8 mouse cellular contexts compared by ENCODE assay signal in genomic region chr6:21214673-21215490, GRCm38 (mm10). TPM values are rescaled to one million over a fixed set of nuclear protein-coding genes. Genes with fewer than 3 reads are reported as not detected.
DNase-seq lines count a peak whose midpoint lies in the region; ATAC-seq and TF ChIP-seq lines count a peak whose summit lies in the region.

No protein-coding gene starts in this region.

- H3K36me3 ChIP-seq in forebrain, embryonic 14.5 days (ENCODE audit: control insufficient read depth, insufficient read depth, low read length) = no peaks in the 10 kb centered on the region
- no peaks in the 10 kb centered on the region for H3K36me3 ChIP-seq in hindbrain, embryonic 11.5 days (ENCODE audit: control insufficient read depth, insufficient read depth, low read length)
- H3K36me3 ChIP-seq in midbrain, embryonic 13.5 days = 0 out of 2 replicates have a peak, but pooled peaks cover 3% of the 10 kb centered on the region
- H3K36me3 ChIP-seq in stomach, postnatal 0 days (ENCODE audit: control insufficient read depth, insufficient read depth, low read length) = no peaks in the 10 kb centered on the region

- H3K27me3 ChIP-seq in forebrain, embryonic 14.5 days (replicated peaks; ENCODE audit: control insufficient read depth, insufficient read depth, low read length) = no peaks in the 10 kb centered on the region
- peaks cover 2% of the 10 kb centered on the region for H3K27me3 ChIP-seq in hindbrain, embryonic 11.5 days (ENCODE audit: control insufficient read depth, insufficient read depth, low read length)
- no peaks in the 10 kb centered on the region for H3K27me3 ChIP-seq in midbrain, embryonic 13.5 days
- no peaks in the 10 kb centered on the region for H3K27me3 ChIP-seq in stomach, postnatal 0 days (ENCODE audit: control insufficient read depth, insufficient read depth, low read length)

- no peak for TF ChIP-seq EP300 in stomach, postnatal 0 days (optimal IDR thresholded peaks at IDR 0.05)

- WGBS in forebrain, embryonic 14.5 days = under 1% methylated on average over 70 of the region's 83 CpGs
- 1% methylated on average over 70 of the region's 83 CpGs for WGBS in hindbrain, embryonic 11.5 days
- WGBS in midbrain, embryonic 13.5 days = under 1% methylated on average over 83 of the region's 83 CpGs
- 0% methylated on average over 55 of the region's 83 CpGs for WGBS in stomach, postnatal 0 days

- peak; percentile 56 to 89 for DNase-seq in adrenal gland, adult (ENCODE audit: inconsistent age in 2 of 2, low spot score in 1 of 2)
- peak; percentile 91 for DNase-seq in cerebellum, adult 11-12 months
- DNase-seq in forebrain, embryonic 14.5 days (ENCODE audit: low spot score) = peak; percentile 67
- DNase-seq in hindbrain, embryonic 11.5 days (ENCODE audit: low spot score) = peak; percentile 67
- peak; percentile 78 to 80 for DNase-seq in layer of hippocampus, postnatal 36 days
- DNase-seq in stomach, postnatal 0 days (ENCODE audit: low spot score) = peak; percentile 43

- no peaks in the 10 kb centered on the region for H3K4me1 ChIP-seq in forebrain, embryonic 14.5 days (ENCODE audit: control insufficient read depth, insufficient read depth, low read length)
- H3K4me1 ChIP-seq in hindbrain, embryonic 11.5 days (replicated peaks; ENCODE audit: control insufficient read depth, insufficient read depth, low read length) = no peaks in the 10 kb centered on the region
- peaks cover 9% of the 10 kb centered on the region for H3K4me1 ChIP-seq in midbrain, embryonic 13.5 days (replicated peaks)
- H3K4me1 ChIP-seq in stomach, postnatal 0 days (replicated peaks; ENCODE audit: control insufficient read depth, insufficient read depth) = no peaks in the 10 kb centered on the region

- H3K9me3 ChIP-seq in forebrain, embryonic 14.5 days (replicated peaks; ENCODE audit: control insufficient read depth, low read length) = no peaks in the 10 kb centered on the region
- no peaks in the 10 kb centered on the region for H3K9me3 ChIP-seq in hindbrain, embryonic 11.5 days (ENCODE audit: control insufficient read depth, low read length)
- H3K9me3 ChIP-seq in midbrain, embryonic 13.5 days = no peaks in the 10 kb centered on the region
- H3K9me3 ChIP-seq in stomach, postnatal 0 days (ENCODE audit: control insufficient read depth, low read length) = no peaks in the 10 kb centered on the region

- peak; percentile 78 for ATAC-seq in forebrain, embryonic 14.5 days
- peak; percentile 80 for ATAC-seq in hindbrain, embryonic 11.5 days (ENCODE audit: low FRiP score)
- ATAC-seq in midbrain, embryonic 13.5 days = peak; percentile 80
- ATAC-seq in stomach, postnatal 0 days (ENCODE audit: low FRiP score, low TSS enrichment) = 0 out of 2 replicates have a peak, but pooled peaks have one; percentile 56
- no peak for ATAC-seq in inflammation-experienced regulatory T-cells, adult 6 months

- H3K9ac ChIP-seq in forebrain, embryonic 14.5 days (ENCODE audit: low read length) = peak overlapping the region; percentile 89
- H3K9ac ChIP-seq in hindbrain, embryonic 11.5 days (ENCODE audit: low read depth, low read length) = peak overlapping the region; percentile 65
- H3K9ac ChIP-seq in midbrain, embryonic 13.5 days (replicated peaks) = peak overlapping the region; percentile 84
- H3K9ac ChIP-seq in stomach, postnatal 0 days (ENCODE audit: low read length) = peak overlapping the region; percentile 27; the same call in 1 of the 2 replicates

- peak overlapping the region; percentile 64 for H3K4me2 ChIP-seq in forebrain, embryonic 14.5 days (ENCODE audit: low read length)
- H3K4me2 ChIP-seq in hindbrain, embryonic 11.5 days (replicated peaks; ENCODE audit: low read depth, low read length) = peak overlapping the region; percentile 93
- H3K4me2 ChIP-seq in midbrain, embryonic 13.5 days (replicated peaks) = peak overlapping the region; percentile 81
- peak overlapping the region; percentile 92 for H3K4me2 ChIP-seq in stomach, postnatal 0 days (replicated peaks; ENCODE audit: low read depth)

- TF ChIP-seq CTCF in stomach, postnatal 0 days (IDR thresholded peaks at IDR 0.05; ENCODE audit: low read depth) = no peak

- peak overlapping the region; percentile 78 for H3K27ac ChIP-seq in forebrain, embryonic 14.5 days (ENCODE audit: low read depth, low read length)
- 0 out of 2 replicates have a peak overlapping the region, but pooled peaks have one; percentile 30 for H3K27ac ChIP-seq in hindbrain, embryonic 11.5 days (ENCODE audit: low read depth, low read length)
- peak overlapping the region; percentile 89 for H3K27ac ChIP-seq in midbrain, embryonic 13.5 days
- H3K27ac ChIP-seq in stomach, postnatal 0 days (replicated peaks) = no peak overlapping the region

- H3K4me3 ChIP-seq in forebrain, embryonic 14.5 days (ENCODE audit: low read depth, low read length) = peak overlapping the region; percentile 77
- peak overlapping the region; percentile 60 for H3K4me3 ChIP-seq in hindbrain, embryonic 11.5 days (ENCODE audit: low read depth, low read length)
- H3K4me3 ChIP-seq in midbrain, embryonic 13.5 days (replicated peaks) = peak overlapping the region; percentile 95
- H3K4me3 ChIP-seq in stomach, postnatal 0 days (ENCODE audit: low read depth, low read length) = peak overlapping the region; percentile 58

RNA-seq across cellular contexts. Expression of gene Kcnd2, which starts 0.4 kb away (rescaled TPM):
- 8.6 and 11.4 TPM in 2 replicates for polyA plus RNA-seq in forebrain, embryonic 14.5 days (2014; fragmentation: Nextera tagmentation; extraction: Ambion mirVana)
- polyA plus RNA-seq in hindbrain, embryonic 11.5 days (2014; fragmentation: Nextera tagmentation; extraction: Ambion mirVana) = 1.4 and 2.1 TPM in 2 replicates
- total RNA-seq in layer of hippocampus, postnatal 36 days (2021) = 100 to 1,000 TPM; 101 to 107 TPM
- polyA plus RNA-seq in midbrain, embryonic 13.5 days (2015; fragmentation: Nextera tagmentation; extraction: Ambion mirVana) = 8.4 and 8.6 TPM in 2 replicates
- 0.24 and 0.27 TPM in 2 replicates for polyA plus RNA-seq in stomach, postnatal 0 days (2015; fragmentation: Nextera tagmentation; extraction: Ambion mirVana)
- not detected for polyA plus RNA-seq in inflammation-experienced regulatory T-cells, adult 6 months (2017; shearing (Covaris generic))

Comparison
In these comparisons a context has a peak if more than half of its experiments do, and no peak if none do; other contexts are left out.
1. H3K9ac ChIP-seq: peak in every context shown above with its lines; median percentile 89 in forebrain, embryonic 14.5 days; 84 in midbrain, embryonic 13.5 days; 65 in hindbrain, embryonic 11.5 days; 27 in stomach, postnatal 0 days.